Mouse (Mus musculus) common myeloid progenitor, adult 5-6 weeks (primary cell): Measurements from ENCODE around the gene Dnajb13. TPM values are rescaled to one million over a fixed set of nuclear protein-coding genes. Genes with fewer than 3 reads are reported as not detected.
A peak's percentile ranks its signal among the peaks of the same experiment; 100 is the strongest.

ENCODE experiments used
- ATAC-seq: replicated peaks from 2 replicates; pipeline ENCODE4 v1.8.0; 2016; ENCODE audit warnings: low read depth, mild to moderate bottlenecking, moderate TSS enrichment, inconsistent platforms; ENCODE audit not compliant: poor library complexity, severe bottlenecking
- total RNA-seq: library from RNA; stranded (forward); fragments of 200-1000, 187-1606 nt; gene quantifications from 2 replicates; pipeline ENCODE4 v1.2.3, GENCODE M21; 2017

The Dnajb13 gene
- total RNA-seq, 1 experiment from 2014 or later: 0.37 TPM

DNA sequence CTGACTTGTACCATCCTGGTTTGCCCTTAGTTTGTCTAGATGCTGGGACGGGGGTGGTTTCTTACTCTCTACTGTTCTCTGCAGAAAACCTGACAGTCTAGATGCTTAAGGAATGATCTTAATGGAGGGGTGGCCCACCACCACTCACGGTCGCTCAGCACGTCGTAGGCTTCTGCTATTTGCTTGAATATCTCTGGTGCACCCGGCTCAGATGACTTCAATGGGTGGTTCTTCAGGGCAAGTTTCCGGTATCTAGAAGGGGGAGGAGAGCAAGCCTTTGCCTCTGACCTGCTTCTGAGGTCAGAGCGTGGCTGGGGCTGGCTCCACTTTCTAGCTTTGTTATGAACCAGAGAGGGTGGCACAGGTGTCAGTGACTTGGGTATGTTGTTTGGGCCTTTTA, 3.2 kb downstream of the Dnajb13 start:
- ATAC-seq: no peak

GRCm38 (mm10) chr7:100508670-100509069, 6.1 kb downstream of the Dnajb13 start:
- ATAC-seq: peak; percentile 39; the same call in 1 of the 2 replicates

GRCm38 (mm10) chr7:100506494-100506893, 8.3 kb downstream of the Dnajb13 start:
- no peak for ATAC-seq

DNA sequence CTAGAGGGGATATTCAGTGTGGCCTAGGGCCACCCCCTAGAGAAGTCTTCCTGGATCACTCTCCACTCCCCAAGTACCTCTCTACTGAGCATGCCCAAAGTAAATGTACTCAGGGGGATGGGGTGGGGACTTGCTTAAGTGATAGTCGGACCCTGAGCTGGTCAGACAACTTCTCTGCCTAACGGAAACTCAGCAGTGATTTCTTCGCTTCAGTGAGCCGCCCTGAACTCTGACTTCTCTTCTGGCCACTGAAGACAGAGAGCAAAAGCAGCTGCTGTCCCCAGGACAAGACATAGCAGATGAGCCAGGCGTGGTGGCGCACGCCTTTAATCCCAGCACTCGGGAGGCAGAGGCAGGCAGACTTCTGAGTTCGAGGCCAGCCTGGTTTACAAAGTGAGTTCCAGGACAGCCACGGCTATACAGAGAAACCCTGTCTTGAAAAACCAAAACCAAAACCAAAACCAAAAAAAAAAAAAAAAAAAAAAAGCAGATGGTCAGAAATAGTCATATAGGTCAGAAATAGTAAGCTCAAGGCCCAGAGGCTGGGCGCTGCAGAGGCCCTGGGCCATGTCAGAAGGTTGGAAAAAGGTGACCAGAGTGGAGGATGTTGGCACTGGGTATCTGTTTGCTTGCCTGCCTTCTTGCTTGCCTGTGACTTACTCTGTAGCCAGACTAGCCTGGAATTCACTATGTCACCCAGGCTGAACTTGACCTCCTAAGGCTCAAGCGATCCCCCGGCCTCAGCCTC, 9.8 kb downstream of the Dnajb13 start:
- ATAC-seq: no peak

DNA sequence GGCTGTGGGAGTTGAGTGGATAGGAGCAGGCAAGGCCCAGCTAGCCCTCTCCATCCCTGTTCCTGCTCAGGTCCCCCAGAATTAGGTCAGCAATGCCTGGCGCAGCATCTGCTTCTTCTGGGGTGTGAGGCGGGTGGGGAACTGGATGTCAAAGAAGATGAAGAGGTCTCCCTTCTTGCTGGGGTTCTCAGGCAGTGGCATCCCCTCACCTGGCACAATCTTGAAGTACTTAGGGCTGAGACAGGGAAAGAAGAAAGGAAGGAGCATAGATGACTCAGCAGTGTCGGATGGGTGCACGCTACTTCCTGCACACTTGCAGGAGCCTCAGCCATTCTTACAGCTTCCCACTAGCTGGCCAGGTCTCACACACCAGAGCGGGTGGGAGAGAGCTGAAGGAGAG, 11.7 kb downstream of the Dnajb13 start:
- peak; percentile 53 for ATAC-seq

GRCm38 (mm10) chr7:100502374-100502922, 12.3 kb downstream of the Dnajb13 start:
- ATAC-seq: peak; percentile 12; the same call in 1 of the 2 replicates

- no peak for ATAC-seq
Measured at GRCm38 (mm10) chr7:100501844-100502373, 12.9 kb downstream of the Dnajb13 start.

GRCm38 (mm10) chr7:100501027-100501843, 13.5 kb downstream of the Dnajb13 start:
- ATAC-seq: no peak

GRCm38 (mm10) chr7:100500276-100500977, 14.3 kb downstream of the Dnajb13 start:
- ATAC-seq: no peak

DNA sequence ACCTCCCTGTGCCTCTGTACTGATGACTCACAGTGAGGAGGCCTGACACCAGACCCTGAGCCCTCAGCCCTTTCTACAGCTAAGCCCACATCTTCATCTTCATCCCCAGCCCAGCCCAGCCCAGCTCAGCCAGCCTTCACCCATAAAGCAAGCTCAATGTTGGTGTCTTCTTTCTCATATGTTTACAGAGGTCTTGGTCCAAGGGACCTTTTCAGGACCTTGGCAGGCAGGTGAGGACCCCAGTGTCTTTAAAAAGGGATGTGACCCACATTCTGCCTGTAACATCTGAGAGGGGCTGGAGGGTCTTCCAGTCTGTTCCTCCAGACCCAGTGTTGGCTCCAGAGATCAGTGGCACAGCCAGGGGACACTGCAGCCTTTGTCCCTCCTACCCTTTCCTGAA, 15.3 kb downstream of the Dnajb13 start:
- no peak for ATAC-seq

DNA sequence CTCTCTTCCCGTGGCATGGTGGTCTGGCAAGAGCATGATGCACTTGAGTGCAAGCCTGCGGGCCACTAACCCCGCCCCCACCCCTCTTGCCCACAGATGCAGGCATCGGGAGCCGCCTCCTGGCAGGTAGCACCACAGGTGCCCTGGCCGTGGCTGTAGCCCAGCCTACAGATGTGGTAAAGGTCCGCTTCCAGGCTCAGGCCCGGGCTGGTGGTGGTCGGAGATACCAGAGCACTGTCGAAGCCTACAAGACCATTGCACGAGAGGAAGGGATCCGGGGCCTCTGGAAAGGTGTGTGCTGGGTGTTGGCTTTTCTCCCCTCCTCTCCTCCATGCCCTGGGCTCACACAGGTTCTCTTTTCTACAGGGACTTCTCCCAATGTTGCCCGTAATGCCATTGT, 16.8 kb downstream of the Dnajb13 start:
- no peak for ATAC-seq

DNA sequence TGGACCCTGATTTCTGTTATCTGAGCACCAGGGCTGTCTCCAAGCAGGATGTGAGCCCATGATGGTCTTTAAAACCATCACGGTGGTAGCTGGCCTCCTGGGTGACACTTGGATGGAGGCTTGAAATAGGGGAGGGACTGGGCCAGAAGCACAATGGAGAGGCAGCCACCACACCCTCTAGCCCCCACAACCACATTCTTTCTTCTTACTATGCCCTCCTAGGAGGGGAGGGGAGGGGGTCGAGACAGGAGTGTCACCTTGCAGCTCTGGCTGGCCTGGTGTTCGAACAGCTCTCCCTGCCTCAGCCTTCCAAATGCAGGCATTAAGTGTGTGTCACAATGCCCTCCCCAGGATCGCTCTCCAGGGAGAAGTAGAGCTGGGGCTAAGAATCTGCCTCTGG, 17.4 kb downstream of the Dnajb13 start:
- ATAC-seq: no peak

GRCm38 (mm10) chr7:100496791-100497190, 18.0 kb downstream of the Dnajb13 start:
- ATAC-seq: no peak

- no peak for ATAC-seq
Measured at GRCm38 (mm10) chr7:100496371-100496770, 18.4 kb downstream of the Dnajb13 start.

DNA sequence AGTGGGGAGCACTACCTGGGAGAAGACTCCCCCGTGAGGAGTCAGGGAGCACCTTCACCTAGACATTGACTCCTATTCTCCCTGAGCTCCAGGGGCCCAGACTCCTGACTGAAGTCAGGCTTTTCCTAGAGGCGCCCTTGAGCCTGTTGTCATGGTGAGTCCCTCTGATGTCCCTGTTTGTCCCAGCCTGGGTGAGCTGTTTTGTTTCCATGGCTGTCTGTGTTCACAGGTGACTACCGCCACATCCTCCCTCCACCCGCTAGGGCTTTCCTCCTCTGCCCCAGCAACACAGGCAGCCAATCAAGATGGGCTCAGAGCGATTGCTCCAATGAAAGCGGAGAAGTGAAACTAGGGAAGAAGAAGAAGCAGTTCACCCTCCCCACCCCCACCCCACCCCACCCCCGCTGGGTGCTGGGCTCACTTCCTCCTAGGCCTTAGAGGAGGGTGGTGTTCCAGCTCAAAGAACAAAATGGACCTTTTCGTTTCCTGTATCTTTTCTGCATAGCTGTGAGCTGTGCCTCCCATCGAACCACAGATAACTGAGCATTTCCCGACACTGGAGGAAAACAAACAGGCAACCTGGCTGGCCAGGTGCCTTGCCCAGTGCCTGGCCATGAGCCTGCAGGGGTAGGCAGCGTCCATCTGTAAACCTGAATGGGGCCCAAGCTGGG, 19.0 kb downstream of the Dnajb13 start:
- peak; percentile 64 for ATAC-seq

DNA sequence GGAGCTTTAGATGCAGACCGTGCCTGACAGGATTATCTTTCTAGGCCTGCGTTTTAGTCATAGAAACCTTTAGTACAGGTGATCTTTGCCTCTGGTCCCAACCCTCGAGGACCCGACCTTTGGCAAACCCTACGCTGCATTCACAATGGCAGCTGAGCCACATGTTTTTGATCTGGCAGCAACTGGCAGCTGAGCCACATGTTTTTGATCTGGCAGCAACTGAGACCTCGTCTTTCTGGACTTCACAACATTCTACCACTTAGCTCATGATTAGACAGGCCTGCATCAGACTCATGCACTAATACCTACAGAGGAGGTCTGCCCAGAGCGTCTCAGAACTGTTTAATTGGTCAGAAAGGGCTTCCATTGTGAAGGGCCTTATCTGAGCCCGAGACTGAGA, 19.7 kb downstream of the Dnajb13 start:
- no peak for ATAC-seq

DNA sequence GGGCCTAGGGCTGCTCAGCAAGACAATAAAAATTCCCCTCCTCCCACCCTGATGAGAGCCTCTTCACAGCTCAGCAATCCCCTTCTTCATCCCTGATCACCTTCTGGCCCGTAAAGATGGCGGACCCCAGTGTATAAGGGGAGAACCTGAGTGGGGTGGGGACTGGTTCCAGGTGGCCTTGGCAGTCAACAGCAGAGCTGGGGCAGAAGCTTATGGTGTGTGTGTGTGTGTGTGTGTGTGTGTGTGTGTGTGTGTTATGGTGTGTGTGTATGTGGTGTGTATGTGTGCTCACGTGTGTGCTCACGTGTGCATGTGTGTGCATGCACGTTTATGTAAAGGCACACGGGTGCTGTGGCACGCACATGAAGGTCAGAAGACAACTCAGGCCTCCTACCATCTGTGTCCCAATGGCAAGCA, 20.3 kb downstream of the Dnajb13 start:
- ATAC-seq: no peak

DNA sequence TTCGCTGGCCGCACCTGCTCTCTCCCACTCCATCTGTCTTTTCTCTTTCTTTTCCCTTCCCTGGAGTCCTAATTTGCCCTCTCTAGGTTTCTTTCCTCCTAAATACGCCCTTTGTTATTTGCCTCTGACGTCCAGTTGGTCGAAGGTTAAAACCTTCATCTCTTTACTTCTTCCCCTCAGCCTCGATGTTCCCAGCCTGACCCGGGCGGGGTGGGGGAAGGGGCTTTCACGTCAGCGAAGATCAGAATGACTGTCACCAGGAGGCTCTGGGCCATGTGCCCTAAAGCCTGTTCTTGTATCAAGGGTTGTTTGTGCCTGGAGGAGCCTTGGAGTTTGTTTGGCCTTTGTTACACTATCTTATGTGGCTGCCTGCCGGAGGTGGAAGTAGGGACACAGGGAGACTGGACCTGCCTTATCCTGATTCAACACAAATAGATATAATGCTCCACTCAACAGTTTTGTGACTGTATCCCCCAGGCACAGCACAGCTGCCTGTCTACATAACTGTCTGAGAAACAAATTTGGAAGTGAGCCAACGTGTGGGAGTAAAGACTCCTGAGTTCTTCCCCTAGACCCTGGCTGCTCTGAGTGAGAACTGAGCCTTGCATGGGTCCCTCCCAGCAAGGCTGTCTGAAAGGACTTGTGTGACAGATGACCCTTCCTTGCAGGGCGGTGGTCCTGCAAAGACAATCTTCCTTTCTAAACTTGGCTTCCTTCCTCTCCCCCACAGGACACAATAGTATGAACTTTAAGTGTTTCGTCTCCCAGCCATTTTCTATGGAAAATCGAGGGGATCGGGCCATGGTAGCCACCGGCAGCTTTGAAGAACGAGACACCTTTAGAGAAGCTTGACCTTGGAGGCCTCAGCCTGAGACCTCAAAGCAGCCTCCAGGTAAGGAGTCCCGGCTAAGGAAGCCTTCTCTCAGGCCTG, 21.0 kb downstream of the Dnajb13 start:
- peak; percentile 5 for ATAC-seq

DNA sequence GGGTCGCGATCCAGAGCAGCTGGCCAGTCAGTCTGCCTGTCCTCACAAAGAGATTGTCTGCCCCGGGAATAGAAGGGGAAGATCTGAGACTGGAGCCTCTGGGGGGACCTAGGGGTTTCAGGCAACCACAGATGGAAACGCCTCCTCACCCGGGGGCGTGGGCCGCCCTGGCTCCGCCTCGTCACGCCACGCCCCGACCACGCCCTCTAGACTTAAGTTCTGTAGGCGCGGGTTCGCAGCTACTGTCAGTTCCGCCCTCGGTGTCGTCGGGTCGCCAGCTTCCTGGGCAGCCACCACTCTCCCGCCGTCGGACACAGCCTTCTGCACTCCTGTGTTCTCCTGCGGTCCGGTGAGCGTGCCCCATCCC, 21.7 kb downstream of the Dnajb13 start, which contains the start of gene Ucp2:
Gene Ucp2 (plus strand): TSS at position 221 of the 367 bp plus-strand sequence.
- ATAC-seq: peak; percentile 73
